Mouse (Mus musculus): ENCODE measurements around the gene Tff3. TPM values are rescaled to one million over a fixed set of nuclear protein-coding genes. Genes with fewer than 3 reads are reported as not detected.

Gene Tff3
- total and polyA plus RNA-seq, 2 experiments from 2014 or later, result 0.44 TPM; not detected in 1

- 75% methylated on average over 9 of the region's 9 CpGs for WGBS
- Histone ChIP-seq H3K36me3 (ENCODE audit: insufficient read depth, low read length) (no peaks in the 10 kb centered on the region), H3K4me1 (ENCODE audit: insufficient read depth, low read length) (no peaks in the 10 kb centered on the region; the same call in 1 of the 2 replicates), H3K9ac (replicated peaks; ENCODE audit: low read length) (no peak overlapping the region), H3K9me3 (ENCODE audit: low read length) (no peaks in the 10 kb centered on the region), H3K27me3 (ENCODE audit: insufficient read depth, low read length) (no peaks in the 10 kb centered on the region), H3K27ac (no peak overlapping the region), H3K4me3 (ENCODE audit: low read length) (no peak overlapping the region), H3K4me2 (ENCODE audit: low read depth, low read length) (no peak overlapping the region)
- TF ChIP-seq CTCF (IDR thresholded peaks at IDR 0.05; ENCODE audit: low read depth), result no peak
- ATAC-seq (no peak), DNase-seq (ENCODE audit: low spot score) (peak; percentile 31)
Measured at GRCm38 (mm10) chr17:31128708-31129318, 633 bp downstream of the Tff3 start.

GRCm38 (mm10) chr17:31125548-31126266, 3.7 kb downstream of the Tff3 start:
- ATAC-seq (peak; percentile 74), DNase-seq (ENCODE audit: low spot score) (peak; percentile 80)
- H3K27me3 ChIP-seq (ENCODE audit: insufficient read depth, low read length), result no peaks in the 10 kb centered on the region
- H3K4me3 ChIP-seq (ENCODE audit: low read length), result no peak overlapping the region
- no peak overlapping the region for H3K4me2 ChIP-seq (ENCODE audit: low read depth, low read length)
- H3K27ac ChIP-seq, result no peak overlapping the region
- 0 out of 2 replicates have a peak, but pooled peaks cover 3% of the 10 kb centered on the region for H3K9me3 ChIP-seq (ENCODE audit: low read length)
- TF ChIP-seq CTCF (IDR thresholded peaks at IDR 0.05; ENCODE audit: low read depth), result no peak
- no peaks in the 10 kb centered on the region for H3K36me3 ChIP-seq (ENCODE audit: insufficient read depth, low read length)
- 30% methylated on average over 9 of the region's 9 CpGs for WGBS
- no peak overlapping the region for H3K9ac ChIP-seq (replicated peaks; ENCODE audit: low read length)
- H3K4me1 ChIP-seq (ENCODE audit: insufficient read depth, low read length), result no peaks in the 10 kb centered on the region; the same call in 1 of the 2 replicates

GRCm38 (mm10) chr17:31121975-31122374, 7.5 kb downstream of the Tff3 start:
- H3K4me1 ChIP-seq (ENCODE audit: insufficient read depth, low read length), result no peaks in the 10 kb centered on the region; the same call in 1 of the 2 replicates
- WGBS, result 9% methylated on average over 8 of the region's 8 CpGs

GRCm38 (mm10) chr17:31119429-31119828, 10.0 kb downstream of the Tff3 start:
- TF ChIP-seq CTCF (IDR thresholded peaks at IDR 0.05; ENCODE audit: low read depth), result peak; percentile 96
- WGBS, result 6% methylated on average over 7 of the region's 7 CpGs
- H3K4me1 ChIP-seq (ENCODE audit: insufficient read depth, low read length), result no peaks in the 10 kb centered on the region

More at GRCm38 (mm10) chr17:31121975-31122374, 7.5 kb downstream of the Tff3 start:
- no peaks in the 10 kb centered on the region for H3K27me3 ChIP-seq (ENCODE audit: insufficient read depth, low read length)
- no peaks in the 10 kb centered on the region; the same call in 1 of the 2 replicates for H3K36me3 ChIP-seq (ENCODE audit: insufficient read depth, low read length)
- DNase-seq (ENCODE audit: low spot score), result peak; percentile 83
- H3K27ac ChIP-seq, result no peak overlapping the region
- H3K4me3 ChIP-seq (ENCODE audit: low read length), result no peak overlapping the region
- no peak overlapping the region for H3K9ac ChIP-seq (replicated peaks; ENCODE audit: low read length)
- peak; percentile 93 for TF ChIP-seq CTCF (IDR thresholded peaks at IDR 0.05; ENCODE audit: low read depth)
- ATAC-seq, result peak; percentile 41; the same call in 1 of the 2 replicates
- H3K9me3 ChIP-seq (ENCODE audit: low read length), result 0 out of 2 replicates have a peak, but pooled peaks cover 3% of the 10 kb centered on the region
- no peak overlapping the region for H3K4me2 ChIP-seq (ENCODE audit: low read depth, low read length)

GRCm38 (mm10) chr17:31117946-31118345, 11.5 kb downstream of the Tff3 start:
- ATAC-seq, result no peak
- Histone ChIP-seq H3K27ac (no peak overlapping the region), H3K27me3 (ENCODE audit: insufficient read depth, low read length) (no peaks in the 10 kb centered on the region), H3K9me3 (ENCODE audit: low read length) (no peaks in the 10 kb centered on the region), H3K9ac (replicated peaks; ENCODE audit: low read length) (no peak overlapping the region), H3K4me1 (ENCODE audit: insufficient read depth, low read length) (no peaks in the 10 kb centered on the region), H3K36me3 (ENCODE audit: insufficient read depth, low read length) (no peaks in the 10 kb centered on the region; the same call in 1 of the 2 replicates), H3K4me3 (ENCODE audit: low read length) (no peak overlapping the region), H3K4me2 (ENCODE audit: low read depth, low read length) (no peak overlapping the region)
- WGBS, result 82% methylated on average over 5 of the region's 5 CpGs
- no peak for TF ChIP-seq CTCF (IDR thresholded peaks at IDR 0.05; ENCODE audit: low read depth)
- DNase-seq (ENCODE audit: low spot score), result no peak

More at GRCm38 (mm10) chr17:31119429-31119828, 10.0 kb downstream of the Tff3 start:
- ATAC-seq (peak; percentile 68), DNase-seq (ENCODE audit: low spot score) (peak; percentile 87)
- Histone ChIP-seq H3K4me3 (ENCODE audit: low read length) (no peak overlapping the region), H3K9me3 (ENCODE audit: low read length) (0 out of 2 replicates have a peak, but pooled peaks cover 3% of the 10 kb centered on the region), H3K4me2 (ENCODE audit: low read depth, low read length) (no peak overlapping the region), H3K9ac (replicated peaks; ENCODE audit: low read length) (no peak overlapping the region), H3K27ac (no peak overlapping the region), H3K27me3 (ENCODE audit: insufficient read depth, low read length) (no peaks in the 10 kb centered on the region), H3K36me3 (ENCODE audit: insufficient read depth, low read length) (no peaks in the 10 kb centered on the region; the same call in 1 of the 2 replicates)

GRCm38 (mm10) chr17:31116063-31116462, 13.4 kb downstream of the Tff3 start:
- 66% methylated on average over 6 of the region's 6 CpGs for WGBS
- DNase-seq (ENCODE audit: low spot score), result no peak
- ATAC-seq, result no peak
- no peak overlapping the region for H3K4me2 ChIP-seq (ENCODE audit: low read depth, low read length)
- H3K27ac ChIP-seq, result no peak overlapping the region
- H3K9ac ChIP-seq (replicated peaks; ENCODE audit: low read length), result no peak overlapping the region
- H3K4me1 ChIP-seq (ENCODE audit: insufficient read depth, low read length), result no peaks in the 10 kb centered on the region
- no peaks in the 10 kb centered on the region for H3K9me3 ChIP-seq (ENCODE audit: low read length)
- no peak overlapping the region for H3K4me3 ChIP-seq (ENCODE audit: low read length)
- TF ChIP-seq CTCF (IDR thresholded peaks at IDR 0.05; ENCODE audit: low read depth), result no peak
- no peaks in the 10 kb centered on the region for H3K27me3 ChIP-seq (ENCODE audit: insufficient read depth, low read length)
- H3K36me3 ChIP-seq (ENCODE audit: insufficient read depth, low read length), result peaks cover 14% of the 10 kb centered on the region
